Mouse (Mus musculus) spleen, postnatal 10 days (tissue): ENCODE measurements around the gene Slc22a23.

ENCODE experiments used
- DNase-seq, 2 experiments: peaks; one replicate each; pipeline ENCODE4 v3.0.0; 2021 to 2022; ENCODE audit warnings: low spot score in 2 of 2

The Slc22a23 gene

DNA sequence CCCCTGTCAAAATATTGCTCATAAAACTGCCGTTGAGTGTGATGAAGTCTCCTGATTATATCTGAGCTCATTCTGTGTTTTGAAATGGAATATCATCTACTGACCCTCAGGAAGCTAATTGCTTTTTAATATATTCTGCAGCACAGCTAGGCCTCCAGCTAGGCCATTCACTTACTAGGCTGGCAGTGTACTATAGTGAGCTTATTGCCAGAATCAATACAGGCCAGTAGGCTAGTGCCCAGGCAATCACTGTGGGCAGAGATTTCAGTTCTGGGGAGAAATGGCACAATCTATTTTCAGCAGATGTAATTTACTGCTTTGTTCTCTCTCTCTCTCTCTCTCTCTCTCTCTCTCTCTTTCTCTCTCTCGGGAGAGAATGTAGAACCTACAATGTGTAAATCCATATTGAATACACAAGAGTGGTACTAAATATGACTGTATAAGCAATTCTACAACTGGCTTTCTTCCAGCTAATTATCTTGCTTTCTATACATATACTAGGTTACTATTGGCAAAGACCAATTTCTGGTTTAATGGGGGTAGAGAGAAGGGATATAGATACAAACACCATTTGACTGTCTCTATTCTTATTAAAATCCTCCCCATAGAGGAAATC lies 75.5 kb downstream of the Slc22a23 start:
- DNase-seq = no peak

DNA sequence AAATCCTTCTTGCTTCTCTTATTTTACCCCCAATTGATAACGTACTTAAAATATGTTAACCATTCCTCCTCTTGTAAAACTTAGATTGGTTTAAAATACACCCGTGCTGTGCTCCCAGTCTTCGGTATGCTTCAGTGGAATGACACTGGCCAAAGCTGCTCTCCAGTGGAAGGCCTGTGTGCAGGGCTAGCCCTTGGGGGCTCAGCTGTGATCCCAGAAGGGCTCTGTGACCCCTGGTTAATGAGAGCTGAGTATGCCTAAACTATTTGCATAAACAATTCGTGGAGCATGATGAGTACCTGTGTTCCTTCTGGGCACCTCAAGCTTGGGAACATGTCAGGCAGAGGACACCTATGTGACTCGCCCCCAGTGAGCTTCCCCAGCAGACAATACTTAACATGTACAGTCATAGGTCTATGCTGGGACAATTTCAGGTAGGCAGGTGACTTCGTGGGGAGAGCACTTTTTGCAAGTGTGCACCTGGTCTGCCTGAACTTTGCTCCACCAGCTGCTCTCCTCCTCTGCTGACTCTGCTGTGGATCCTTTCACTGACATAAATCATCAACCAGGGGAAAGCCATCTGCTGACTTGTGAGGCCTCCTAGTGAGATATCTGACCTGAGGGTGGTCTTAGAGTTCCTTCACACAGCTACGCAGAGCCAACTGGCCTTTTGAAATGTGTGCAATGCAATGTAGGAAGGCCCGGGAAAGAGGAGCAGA lies 77.9 kb downstream of the Slc22a23 start:
- no peak for DNase-seq

DNA sequence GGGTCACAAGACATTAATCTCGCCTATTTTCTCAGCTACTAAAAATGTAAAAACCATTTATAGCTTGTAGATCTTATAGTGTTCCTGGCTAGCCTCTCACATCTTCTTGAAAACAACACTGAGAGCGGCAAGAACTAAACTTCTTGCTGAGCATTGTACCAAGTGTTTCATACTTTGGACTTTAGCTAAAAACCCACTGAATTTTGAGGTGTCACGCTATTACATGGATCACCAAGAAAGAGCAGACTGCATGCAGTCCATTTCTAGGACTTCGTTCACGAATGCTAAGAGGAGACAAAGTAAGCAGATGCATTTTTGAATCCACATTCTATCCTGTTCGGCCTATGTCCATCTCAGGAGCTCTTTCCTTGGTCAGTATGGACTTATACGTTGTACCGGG lies 78.9 kb downstream of the Slc22a23 start:
- no peak for DNase-seq

DNA sequence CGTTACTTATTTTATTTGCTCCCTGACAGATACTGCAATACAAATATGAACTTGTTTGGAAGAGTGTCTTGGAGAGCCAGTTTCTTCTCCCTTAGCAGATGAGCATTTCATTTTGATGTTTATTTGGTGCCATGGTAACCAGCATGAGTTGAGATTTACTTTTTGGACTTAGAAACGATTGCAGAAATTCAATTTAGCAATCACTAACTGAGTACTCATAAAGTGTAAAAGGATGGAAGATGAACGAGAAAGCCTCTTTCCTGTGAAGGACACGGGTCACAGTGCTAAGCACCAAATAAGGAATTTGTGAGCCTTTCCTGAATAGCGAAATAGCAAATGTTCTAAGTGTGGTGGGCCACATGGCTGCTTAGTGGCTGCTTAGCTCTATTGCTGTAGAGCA lies 79.4 kb downstream of the Slc22a23 start:
- no peak for DNase-seq

DNA sequence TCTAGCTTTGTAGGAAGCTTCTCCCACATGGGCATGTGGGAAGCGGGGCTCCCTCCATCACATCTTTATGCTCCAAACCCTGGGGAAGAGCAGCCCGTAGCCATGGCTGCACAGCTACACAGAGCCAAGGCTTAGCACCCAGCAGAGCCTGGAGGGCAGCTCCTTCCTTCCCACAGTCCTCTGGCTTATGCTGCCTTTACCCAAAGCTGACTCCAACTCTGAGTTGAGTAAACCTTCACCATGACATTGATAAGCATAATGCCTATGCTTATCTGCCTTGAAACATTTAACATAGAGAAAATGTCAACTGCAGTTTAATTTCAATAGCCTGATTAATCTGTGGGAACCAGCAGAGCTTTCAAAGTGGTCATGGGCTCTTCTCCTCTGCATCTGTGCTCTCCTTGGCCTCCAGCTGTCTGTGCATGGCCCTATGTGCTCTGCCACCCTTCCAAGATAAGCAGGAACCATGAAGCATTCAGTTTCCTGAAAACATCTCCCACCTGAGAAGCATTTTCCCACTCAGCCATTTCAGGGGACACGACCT lies 79.9 kb downstream of the Slc22a23 start:
- DNase-seq = no peak

DNA sequence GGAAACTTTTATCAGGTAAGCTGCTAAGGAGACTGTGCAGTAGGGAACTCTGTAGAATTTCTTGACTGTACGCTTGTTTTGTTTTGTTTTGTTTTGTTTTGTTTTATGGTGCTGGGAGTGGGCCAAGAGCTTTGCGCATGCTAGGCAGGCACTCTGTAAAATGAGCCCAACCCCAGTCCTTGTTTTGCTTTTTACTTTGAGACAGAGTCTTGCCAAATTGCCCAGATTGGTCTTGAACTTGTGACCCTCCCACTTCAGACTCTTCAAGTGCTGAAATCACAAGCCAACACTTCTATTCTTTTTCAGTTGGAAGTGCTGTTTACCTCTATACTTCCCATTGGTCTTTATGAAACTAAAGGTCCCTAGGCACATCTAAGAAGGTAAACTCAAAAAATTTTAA lies 80.5 kb downstream of the Slc22a23 start:
- no peak for DNase-seq

DNA sequence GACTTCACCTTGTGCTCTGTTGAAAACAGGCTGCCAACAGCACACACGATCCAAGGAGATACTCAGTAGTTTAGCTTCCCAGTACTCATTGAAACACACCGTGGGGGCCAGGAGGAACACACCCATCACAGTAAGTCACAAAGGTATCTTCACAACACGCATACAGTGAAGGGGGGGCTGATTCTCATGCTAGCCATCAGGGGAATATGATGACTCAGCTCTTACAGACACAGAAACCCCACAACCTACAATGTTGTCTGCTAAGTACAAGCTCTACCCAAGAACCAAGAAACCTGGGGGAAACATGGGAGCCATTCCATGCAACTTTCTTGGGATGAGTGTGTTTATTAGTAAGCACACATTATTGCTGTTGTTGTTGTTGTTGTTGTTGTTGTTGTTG lies 86.2 kb downstream of the Slc22a23 start:
- DNase-seq = no peak

DNA sequence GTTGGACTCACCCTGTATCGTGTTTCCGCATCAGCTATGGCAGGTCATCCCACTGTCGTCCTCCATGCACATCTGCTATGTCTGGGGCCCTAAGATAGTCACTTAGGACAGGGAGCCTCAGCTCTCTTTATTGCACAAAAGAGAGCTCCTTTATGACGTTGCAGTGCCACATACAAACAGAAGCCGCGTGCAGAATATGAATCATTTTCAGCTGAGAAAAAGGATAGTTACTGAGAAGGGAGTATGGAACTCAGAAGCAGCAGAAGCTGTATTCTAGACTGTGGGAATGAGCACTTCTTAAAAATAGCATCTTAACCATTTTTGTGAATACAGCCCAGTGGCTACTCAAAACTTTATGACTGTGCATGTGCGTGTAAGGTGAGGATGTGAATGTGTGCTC lies 87.8 kb downstream of the Slc22a23 start:
- no peak for DNase-seq

DNA sequence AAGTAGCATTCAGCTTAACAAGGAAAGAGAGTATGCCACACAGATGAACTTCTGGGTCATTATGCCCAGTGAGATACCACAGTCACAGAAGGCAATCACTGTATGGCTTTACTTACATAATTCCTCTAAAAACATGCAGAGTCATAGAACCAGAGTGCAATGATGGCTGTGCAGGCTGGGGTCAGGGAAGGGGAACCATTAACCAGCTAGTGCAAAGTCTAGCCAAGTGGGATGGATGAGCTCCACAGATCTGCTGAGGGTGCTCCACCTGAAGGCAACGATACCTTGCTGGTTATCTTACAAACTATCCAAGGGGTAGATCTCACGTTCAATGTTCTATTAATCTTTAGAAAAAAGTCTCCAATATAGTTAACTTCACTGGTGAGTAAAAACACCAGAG lies 88.3 kb downstream of the Slc22a23 start:
- DNase-seq = no peak

DNA sequence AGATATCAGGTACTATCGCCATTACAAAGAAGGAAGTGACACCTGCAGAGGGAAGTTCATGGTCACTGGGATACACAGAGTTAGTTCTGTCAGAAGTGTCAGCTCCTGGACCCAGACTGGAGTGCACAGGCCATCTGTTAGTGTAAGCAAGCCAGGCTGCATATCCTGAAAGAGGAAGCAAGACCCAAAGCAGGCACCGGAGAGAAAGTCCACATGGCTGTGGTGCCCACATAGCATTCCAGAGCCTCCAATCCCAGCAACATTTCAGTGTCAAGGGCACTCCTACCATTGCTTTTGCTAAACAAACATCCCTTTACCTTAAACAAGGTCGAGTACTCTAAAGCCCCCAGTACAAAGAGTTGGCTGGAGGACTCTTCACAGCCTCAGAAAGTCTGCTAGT lies 89.7 kb downstream of the Slc22a23 start:
- DNase-seq = no peak

DNA sequence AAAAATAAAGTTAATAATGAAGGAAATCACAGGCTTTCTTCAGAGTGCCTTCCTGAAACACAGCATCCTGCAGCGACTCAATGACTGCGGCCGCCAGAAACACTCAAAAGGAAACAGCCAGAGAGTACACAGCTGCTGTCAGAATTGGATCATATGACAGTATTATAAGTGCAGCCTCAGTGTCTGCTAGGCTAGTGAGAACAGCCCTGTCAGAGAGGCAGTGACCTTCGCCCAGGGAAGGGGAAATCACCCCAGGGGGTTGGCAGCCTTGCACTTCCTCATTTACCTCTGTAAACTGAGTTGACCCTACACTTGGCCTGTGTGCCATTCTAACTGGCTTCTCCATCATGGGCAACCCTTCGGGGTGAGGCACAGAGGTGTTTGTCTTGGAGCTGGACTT lies 90.3 kb downstream of the Slc22a23 start:
- DNase-seq = peak in 1 of 2 experiments; percentile 59

DNA sequence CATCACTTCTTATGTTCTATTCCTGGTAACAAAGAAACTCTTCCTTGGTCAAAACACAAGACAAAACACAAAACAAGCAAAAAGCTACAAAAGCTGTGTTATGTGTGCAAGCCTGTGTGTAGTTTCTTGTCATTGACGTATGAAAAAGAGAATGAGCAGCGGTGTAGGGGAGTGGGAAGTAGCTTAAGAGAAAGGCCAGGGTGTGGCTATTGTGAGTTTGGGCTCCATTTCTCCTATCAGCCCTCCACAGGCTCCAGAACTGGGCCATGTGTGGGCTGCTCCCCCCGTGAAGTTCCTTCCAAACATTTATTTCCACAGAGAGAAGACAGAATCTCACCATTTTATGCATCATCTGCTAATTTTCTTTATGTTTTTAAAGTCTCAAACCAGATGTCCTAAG lies 91.2 kb downstream of the Slc22a23 start:
- DNase-seq = no peak

DNA sequence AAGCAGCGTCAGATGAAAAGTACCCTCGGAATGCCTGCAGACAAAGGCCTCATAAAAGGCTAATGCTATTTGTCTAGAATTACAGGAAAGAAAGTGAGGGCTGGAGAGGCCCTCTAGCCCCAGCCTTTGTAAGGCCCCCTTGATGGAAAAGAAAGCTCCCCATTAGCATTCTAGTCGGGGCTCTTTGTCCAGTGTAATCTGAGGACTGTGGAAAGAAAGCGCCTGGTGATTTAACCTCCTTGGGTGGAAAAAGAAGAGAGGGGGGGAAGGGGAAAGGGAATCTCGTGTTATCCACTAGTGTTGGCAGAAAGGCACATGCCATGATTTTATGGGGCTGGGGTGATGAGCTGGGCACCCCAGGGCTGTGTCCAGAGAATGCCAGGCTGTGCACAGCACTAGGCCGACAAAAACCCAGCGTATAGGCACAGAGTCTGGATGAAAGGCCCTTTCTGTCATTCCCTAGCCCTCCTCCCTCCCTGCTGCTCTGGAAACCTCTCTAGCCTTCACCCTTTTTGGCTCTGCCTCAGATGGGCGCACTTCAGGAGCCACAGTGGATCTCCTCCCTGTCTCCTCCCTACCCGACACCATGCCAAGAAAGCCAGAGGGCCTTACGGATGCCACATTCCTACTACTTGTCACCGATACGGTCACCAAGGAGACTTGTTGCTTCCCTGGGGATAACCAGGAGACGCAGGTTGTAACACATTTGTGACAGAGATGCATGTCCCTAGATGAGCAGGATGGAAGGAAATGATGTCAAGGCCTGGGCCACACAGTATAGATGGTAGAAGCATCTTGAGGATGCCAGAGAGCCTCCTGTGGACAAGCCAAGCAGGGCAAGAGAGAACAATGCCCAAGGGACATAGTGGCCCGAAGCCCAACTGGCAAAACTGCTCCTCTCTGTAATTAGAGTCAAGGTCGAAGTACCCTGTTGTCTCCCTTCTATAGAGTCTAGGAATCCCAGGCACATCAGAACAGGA lies 95.8 kb downstream of the Slc22a23 start:
- DNase-seq = no peak

DNA sequence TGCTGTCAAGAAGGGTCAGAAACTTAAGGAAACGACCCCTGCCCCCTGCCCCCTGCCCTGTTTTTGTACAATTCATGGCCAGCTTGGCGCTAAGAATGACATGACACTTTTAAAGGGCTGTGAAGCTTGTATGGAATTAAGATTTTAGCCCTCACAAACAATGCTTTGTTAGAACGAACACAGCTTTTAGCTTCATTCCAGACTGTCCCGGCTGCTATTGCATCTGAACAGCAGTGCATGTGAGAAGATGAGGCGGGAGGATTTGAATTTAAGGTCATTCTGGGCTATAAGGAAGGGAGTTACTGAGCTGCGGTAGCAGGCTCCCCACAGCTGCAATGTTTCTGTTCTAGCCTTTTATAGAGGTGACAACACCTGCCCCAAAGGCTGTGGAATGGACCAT lies 96.9 kb downstream of the Slc22a23 start:
- DNase-seq = no peak

DNA sequence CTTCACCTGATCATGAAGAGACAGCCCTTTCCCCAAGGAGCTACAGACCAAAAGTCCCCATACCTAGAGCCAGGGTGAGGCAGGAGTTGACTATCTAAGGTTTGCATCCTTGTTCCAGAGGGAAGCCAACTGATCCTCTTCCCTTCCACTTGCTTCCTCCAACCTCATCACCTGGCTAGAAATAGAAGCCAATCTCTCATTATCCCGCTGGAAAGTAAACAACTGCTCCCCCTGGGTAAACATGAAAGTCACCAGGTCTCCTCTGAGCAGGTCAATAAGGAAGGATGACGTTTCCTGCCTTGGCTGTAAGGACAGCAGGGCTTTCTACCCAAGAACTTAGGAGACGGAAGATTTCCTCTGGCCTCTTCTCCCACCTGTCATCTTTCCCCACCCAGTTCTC lies 98.2 kb downstream of the Slc22a23 start:
- DNase-seq = no peak

DNA sequence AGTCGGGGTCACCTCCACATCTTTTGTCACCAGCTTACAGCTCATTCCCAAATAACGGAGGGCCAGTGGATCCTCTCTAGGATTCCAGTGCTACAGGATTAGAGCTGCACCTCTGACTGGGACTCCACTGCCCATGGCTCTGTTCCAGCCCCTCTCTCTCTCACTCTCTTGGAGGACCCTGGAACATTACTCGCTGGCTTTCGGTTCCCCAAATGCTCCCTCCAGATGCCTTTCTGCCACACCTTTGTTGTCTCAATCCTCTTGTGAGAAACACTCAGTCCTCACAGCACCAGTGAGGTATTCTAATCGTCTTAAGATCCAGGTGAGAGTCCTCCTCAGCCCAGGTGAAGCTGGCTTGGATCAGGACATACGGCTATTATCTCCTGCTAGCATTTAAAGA lies 99.8 kb downstream of the Slc22a23 start:
- DNase-seq = no peak

DNA sequence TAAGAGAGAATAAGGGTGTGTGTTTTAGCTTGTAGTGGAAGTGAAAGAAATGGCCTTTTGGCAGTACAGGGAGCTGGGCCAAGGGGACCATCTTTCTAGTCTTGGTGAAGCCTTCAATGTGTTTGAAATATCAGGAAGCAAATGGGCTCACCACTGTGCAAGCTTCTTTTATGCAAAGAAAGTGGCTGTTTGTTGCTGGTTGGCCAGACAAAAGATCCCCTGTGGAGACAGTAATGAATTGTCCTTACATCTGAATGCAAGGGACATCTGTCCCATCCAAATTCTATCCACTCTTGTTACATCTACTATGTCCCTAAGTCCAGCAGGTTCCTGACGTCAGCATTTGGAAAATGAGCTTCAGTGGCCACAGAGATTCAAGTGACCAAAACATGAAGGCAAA lies 100.8 kb downstream of the Slc22a23 start:
- no peak for DNase-seq

DNA sequence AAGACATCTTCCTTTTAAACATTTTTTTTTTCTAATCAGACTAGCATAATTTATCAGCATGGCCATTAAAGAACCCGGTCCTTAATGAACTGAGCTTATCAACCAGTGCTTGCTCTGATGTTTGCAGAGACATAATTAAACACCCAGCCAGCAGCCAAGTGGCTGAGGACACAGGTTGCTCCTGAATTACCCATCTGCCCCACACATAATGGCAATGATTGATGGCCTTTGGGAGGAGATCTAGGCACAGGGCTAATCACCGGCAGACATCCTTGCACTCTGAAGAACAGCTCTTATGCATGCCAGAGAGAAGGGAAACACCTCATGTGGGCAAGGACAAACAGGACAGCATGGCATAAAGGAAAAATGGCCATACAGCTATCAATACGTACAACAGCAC lies 102.8 kb downstream of the Slc22a23 start:
- DNase-seq = no peak

DNA sequence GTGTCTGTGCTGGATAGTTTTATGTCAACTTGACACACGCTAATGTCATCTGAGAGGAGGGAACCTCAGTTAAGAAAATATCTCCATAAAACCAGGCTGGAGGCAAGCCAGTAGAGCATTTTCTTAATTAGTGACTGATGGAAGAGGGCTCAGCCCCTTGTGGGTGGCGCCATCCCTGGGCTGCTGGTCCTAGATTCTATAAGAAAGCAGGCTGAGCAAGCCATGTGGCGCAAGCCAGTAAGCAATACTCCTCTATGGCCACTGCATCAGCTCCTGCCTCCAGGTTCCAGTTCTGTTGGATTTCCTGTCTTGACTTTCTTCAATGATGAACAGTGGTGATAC lies 104.9 kb downstream of the Slc22a23 start:
- no peak for DNase-seq

DNA sequence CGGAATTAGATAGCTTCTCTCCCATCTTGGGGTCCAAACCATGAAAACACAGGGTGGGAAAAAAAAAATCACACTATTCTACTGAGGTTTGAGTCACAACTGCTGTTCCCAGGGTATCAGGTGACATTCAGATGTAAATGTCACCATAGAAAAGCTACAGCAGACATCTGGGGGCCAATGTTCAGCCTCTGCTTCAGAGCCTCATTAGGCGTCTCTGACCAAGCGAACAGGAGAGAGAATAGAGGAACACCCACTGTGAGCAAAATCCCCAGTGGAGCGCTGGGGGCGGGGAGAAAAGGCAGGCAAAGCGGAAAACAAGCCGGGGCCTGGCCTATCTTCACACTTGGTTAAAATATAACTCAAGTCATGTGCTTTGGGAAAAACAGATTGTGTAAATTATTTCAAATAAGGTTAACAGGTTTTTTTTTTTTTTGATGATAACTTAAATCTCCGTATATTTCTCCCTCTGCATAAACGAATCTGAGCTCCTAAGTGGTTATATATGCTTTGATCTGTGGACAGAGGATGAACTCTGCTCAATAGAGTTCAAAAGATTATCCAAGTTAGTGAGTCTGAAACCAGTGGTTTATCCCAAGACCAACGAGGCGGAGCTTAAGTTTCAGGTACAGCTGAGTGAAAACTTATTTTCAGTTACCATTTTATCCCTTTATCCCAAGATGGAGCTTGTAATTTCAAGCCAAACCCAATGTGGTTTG lies 105.5 kb downstream of the Slc22a23 start:
- DNase-seq = no peak

DNA sequence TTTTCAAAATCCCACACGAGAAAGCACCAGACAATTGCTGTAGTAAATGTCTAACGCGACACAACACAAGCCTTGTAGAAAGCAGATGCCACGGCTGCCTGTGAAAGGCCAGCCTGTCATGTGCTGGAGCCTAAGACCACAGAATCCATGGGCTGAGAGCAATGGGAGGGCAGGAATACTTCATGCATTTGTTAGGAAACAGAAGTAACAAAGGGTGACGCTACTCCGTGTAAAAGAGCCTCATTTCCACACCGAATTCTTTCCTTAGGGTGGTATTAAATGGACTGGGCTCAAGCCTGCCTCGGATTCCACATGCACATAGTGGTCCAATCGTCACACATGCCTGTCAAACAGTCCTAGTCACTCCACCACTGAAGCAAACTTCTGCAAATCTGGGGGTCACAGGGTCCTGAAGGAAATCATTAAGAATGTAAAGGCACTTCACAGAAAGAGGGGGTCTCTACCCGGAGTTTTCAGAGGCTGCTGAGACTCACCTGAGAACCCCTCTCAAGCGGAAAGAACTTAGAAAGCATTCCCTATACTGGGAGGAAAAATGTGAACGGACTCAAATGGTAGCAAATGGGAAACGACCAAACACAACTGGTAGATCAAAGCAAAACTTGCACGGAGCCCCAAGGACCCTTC lies 106.2 kb downstream of the Slc22a23 start:
- no peak for DNase-seq
